Mouse (Mus musculus) neural tube, embryonic 11.5 days (tissue): ENCODE data around the gene Napsa. TPM values are rescaled to one million over a fixed set of nuclear protein-coding genes. Genes with fewer than 3 reads are reported as not detected.

Experiments
- ATAC-seq: fragments of 200-750 bp; cut with Nextera tagmentation; 2 replicates; pipeline ENCODE4 v1.8.0; 2017; ENCODE audit warnings: moderate number of reproducible peaks, mild to moderate bottlenecking, moderate TSS enrichment, moderate library complexity; ENCODE audit not compliant: insufficient read depth, low FRiP score, low TSS enrichment
- DNase-seq: peaks from one replicate; pipeline ENCODE4 v3.0.0-alpha.2; 2015; ENCODE audit warnings: low spot score
- H3K27ac ChIP-seq: fragments of 300-500 bp; sonication (generic); 2 replicates; pipeline ENCODE4 v1.5.1; 2014; ENCODE audit warnings: low read depth, mild to moderate bottlenecking, low read length
- H3K27me3 ChIP-seq: fragments of 300-500 bp; sonication (generic); 2 replicates; pipeline ENCODE4 v1.6.1; 2014; ENCODE audit warnings: mild to moderate bottlenecking, low read length, mixed read lengths; ENCODE audit not compliant: control insufficient read depth, insufficient read depth
- H3K36me3 ChIP-seq: fragments of 300-500 bp; sonication (generic); 2 replicates; pipeline ENCODE4 v1.6.1; 2014; ENCODE audit warnings: mild to moderate bottlenecking, low read length, moderate library complexity, mixed read lengths; ENCODE audit not compliant: control insufficient read depth, insufficient read depth
- H3K4me1 ChIP-seq: fragments of 300-500 bp; sonication (generic); 2 replicates; pipeline ENCODE4 v1.6.1; 2014; ENCODE audit warnings: low read length, mixed read lengths; ENCODE audit not compliant: control insufficient read depth, insufficient read depth
- H3K4me2 ChIP-seq: fragments of 300-500 bp; sonication (generic); 2 replicates; pipeline ENCODE4 v1.6.1; 2014; ENCODE audit warnings: low read depth, mild to moderate bottlenecking, moderate library complexity
- H3K4me3 ChIP-seq: fragments of 300-500 bp; sonication (generic); 2 replicates; pipeline ENCODE4 v1.5.1; 2014; ENCODE audit warnings: low read depth, low read length
- H3K9ac ChIP-seq: fragments of 300-500 bp; sonication (generic); 2 replicates; pipeline ENCODE4 v1.6.1; 2014; ENCODE audit warnings: mild to moderate bottlenecking, low read length
- H3K9me3 ChIP-seq: fragments of 300-500 bp; sonication (generic); 2 replicates; pipeline ENCODE4 v1.6.1; 2016; ENCODE audit warnings: low read length; ENCODE audit not compliant: control insufficient read depth
- WGBS: fragments of 180-500 bp; shearing (Covaris S2); extraction: QIAGEN DNeasy Blood & Tissue Kit; methylation state at CpG from one replicate; pipeline ENCODE4 v1.1.7; 2014; 5-methylcytosine and 5-hydroxymethylcytosine counted together
- polyA plus RNA-seq: library from polyadenylated mRNA; unstranded; fragments of >200 nt; fragmentation: Nextera tagmentation; extraction: Ambion mirVana; gene quantifications from 2 replicates; pipeline ENCODE4 v1.2.1, GENCODE M21; 2014

Gene Napsa
- polyA plus RNA-seq, result 0.42 and 0.49 TPM in 2 replicates

GRCm38 (mm10) chr7:44572213-44572701 lies at the start of gene Napsa:
Napsa (plus strand) TSS chr7:44572380.
- no peak within 1 kb of the TSS for H3K9ac ChIP-seq
- H3K4me1 ChIP-seq, result no peaks in the 10 kb centered on the region
- WGBS, result 49% methylated on average over 7 of the region's 7 CpGs
- no peak within 1 kb of the TSS for H3K27ac ChIP-seq
- no peak within 1 kb of the TSS for H3K4me2 ChIP-seq
- DNase-seq, result no peak
- no peaks in the 10 kb centered on the region for H3K9me3 ChIP-seq
- ATAC-seq, result no peak
- no peaks in the 10 kb centered on the region for H3K36me3 ChIP-seq
- H3K4me3 ChIP-seq, result no peak within 1 kb of the TSS
- no peaks in the 10 kb centered on the region for H3K27me3 ChIP-seq

DNA sequence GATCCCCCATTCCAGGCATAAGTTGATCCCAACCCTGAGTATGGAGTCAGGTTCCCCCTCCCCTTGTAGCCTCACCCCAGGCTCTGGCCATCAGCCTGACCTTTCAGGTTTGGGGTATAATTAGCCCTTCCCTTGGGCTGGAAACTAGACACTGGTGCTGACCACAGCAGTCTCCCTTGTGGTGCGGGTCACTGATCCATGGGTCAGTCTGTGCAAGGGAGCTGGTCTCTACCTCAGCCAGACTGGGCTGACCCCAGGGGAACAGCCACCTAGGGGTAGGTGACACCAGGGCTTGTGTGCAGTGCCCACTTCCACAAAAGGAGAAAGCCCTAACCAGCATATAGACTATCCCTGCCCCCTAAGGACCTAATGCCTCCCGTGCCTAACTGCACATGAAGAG lies 49.1 kb upstream of the Napsa start:
- Histone ChIP-seq H3K9ac (no peak overlapping the region), H3K4me3 (no peak overlapping the region), H3K36me3 (no peaks in the 10 kb centered on the region), H3K27me3 (peaks cover 37% of the 10 kb centered on the region), H3K4me2 (no peak overlapping the region), H3K4me1 (no peaks in the 10 kb centered on the region; the same call in 1 of the 2 replicates), H3K9me3 (no peaks in the 10 kb centered on the region), H3K27ac (no peak overlapping the region)
- ATAC-seq (no peak), DNase-seq (no peak)
- WGBS, result 76% methylated on average over 2 of the region's 2 CpGs

DNA sequence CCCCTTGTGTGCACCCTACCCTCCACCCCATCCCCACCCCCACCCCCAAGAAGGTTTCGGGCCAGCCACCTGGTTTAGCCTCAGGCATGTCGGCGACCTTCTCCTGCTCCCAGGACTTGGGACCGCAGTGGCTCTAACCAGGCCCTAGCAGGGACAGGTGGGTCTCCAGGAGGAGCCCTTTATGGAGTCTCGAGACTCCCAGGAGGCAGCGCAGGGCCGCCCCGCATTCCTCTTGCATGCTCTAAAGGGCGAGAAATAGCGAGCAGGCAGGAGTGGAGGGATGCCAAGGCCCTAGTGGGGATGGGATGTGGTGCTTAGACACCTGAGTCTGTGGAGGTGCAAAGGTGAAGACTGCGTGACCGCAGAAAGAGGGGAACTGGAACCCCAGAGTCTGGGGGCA lies 47.7 kb upstream of the Napsa start, which contains the start of gene Mybpc2:
Gene Mybpc2, minus strand, starts transcription at position 155 of the 400 bp plus-strand sequence.
- no peaks in the 10 kb centered on the region; the same call in 1 of the 2 replicates for H3K4me1 ChIP-seq
- H3K36me3 ChIP-seq, result no peaks in the 10 kb centered on the region
- no peaks in the 10 kb centered on the region for H3K9me3 ChIP-seq
- DNase-seq, result no peak
- H3K4me2 ChIP-seq, result no peak within 1 kb of the TSS
- H3K27ac ChIP-seq, result no peak within 1 kb of the TSS
- H3K4me3 ChIP-seq, result no peak within 1 kb of the TSS
- H3K9ac ChIP-seq, result no peak within 1 kb of the TSS
- WGBS, result 42% methylated on average over 12 of the region's 12 CpGs
- H3K27me3 ChIP-seq, result peaks cover 37% of the 10 kb centered on the region
- ATAC-seq, result no peak

DNA sequence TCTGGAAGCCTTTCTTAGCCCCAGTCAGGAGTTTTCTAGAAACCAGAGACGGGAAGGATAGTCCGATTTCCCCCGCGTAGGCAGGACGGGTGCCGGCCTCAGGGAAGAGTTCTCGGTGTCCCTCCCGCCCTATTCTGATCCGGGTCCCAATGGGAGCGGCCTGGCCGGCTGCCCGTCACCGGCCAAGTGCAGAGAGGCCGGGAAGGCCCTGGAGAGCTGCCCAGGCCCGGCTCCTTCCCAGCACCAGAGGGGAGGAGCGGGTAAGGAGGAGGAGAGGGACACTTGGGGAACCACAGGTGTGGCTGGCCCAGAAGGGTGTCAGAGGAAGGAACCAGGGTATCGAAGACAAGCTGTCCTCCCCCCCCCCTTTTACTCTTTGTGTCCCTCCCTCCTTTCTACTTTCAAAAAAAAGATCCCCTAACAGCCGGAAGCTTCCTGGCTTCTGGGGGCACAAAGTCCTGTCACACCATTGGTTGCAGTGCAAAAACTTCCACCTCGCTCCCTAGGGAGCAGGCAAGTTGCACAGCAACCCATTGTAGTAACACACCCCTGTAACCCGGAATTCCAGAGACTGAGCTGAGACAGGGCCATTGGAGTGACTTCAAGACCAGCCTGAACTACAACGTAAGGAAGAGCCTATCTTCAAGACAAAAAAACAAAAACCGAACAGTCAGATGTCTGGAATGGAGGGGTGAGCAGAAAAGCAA lies 46.9 kb upstream of the Napsa start:
- no peaks in the 10 kb centered on the region; the same call in 1 of the 2 replicates for H3K4me1 ChIP-seq
- H3K4me2 ChIP-seq, result no peak overlapping the region
- H3K27ac ChIP-seq, result no peak overlapping the region
- no peak overlapping the region for H3K9ac ChIP-seq
- WGBS, result 19% methylated on average over 22 of the region's 22 CpGs
- H3K4me3 ChIP-seq, result no peak overlapping the region
- DNase-seq, result no peak
- H3K36me3 ChIP-seq, result no peaks in the 10 kb centered on the region
- no peak for ATAC-seq
- H3K9me3 ChIP-seq, result no peaks in the 10 kb centered on the region
- peaks cover 37% of the 10 kb centered on the region for H3K27me3 ChIP-seq

DNA sequence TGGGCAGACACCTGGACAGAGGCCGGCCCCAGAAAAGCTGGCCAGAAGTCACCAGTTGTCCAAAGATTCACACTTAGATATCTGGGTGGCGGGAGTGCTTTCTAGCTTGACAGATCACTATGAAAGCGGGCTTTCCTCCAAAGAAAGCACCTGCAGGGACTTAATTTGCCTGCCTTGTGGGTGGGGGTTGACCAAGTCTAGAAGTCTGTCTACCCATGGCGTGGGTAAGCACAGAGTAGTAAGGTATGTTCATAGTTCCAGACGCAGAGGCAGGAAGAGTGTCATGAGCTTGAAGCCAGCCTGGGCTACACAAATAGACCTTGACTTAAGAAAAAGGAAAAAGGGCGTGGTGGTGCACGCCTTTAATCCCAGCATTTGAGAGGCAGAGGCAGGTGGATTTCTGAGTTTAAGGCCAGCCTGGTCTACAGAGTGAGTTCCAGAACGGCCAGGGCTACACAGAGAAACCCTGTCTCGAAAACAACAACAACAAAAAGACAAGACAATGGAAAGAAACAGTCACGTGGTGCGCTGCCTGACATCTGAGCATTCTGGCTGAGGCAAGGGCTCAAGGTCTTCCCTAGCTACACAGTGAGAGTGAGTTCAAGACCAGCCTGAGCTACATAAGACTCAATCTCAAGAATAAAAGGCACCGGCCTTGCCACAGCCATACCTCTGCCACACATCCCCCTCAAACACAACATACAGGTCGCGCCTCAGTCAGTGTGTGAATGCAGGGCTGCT lies 45.6 kb upstream of the Napsa start:
- no peaks in the 10 kb centered on the region; the same call in 1 of the 2 replicates for H3K4me1 ChIP-seq
- peaks cover 36% of the 10 kb centered on the region for H3K27me3 ChIP-seq
- no peak overlapping the region for H3K4me2 ChIP-seq
- WGBS, result 89% methylated on average over 14 of the region's 14 CpGs
- H3K27ac ChIP-seq, result no peak overlapping the region
- H3K9ac ChIP-seq, result no peak overlapping the region
- H3K4me3 ChIP-seq, result no peak overlapping the region
- H3K36me3 ChIP-seq, result no peaks in the 10 kb centered on the region
- ATAC-seq (no peak), DNase-seq (no peak)
- no peaks in the 10 kb centered on the region for H3K9me3 ChIP-seq

DNA sequence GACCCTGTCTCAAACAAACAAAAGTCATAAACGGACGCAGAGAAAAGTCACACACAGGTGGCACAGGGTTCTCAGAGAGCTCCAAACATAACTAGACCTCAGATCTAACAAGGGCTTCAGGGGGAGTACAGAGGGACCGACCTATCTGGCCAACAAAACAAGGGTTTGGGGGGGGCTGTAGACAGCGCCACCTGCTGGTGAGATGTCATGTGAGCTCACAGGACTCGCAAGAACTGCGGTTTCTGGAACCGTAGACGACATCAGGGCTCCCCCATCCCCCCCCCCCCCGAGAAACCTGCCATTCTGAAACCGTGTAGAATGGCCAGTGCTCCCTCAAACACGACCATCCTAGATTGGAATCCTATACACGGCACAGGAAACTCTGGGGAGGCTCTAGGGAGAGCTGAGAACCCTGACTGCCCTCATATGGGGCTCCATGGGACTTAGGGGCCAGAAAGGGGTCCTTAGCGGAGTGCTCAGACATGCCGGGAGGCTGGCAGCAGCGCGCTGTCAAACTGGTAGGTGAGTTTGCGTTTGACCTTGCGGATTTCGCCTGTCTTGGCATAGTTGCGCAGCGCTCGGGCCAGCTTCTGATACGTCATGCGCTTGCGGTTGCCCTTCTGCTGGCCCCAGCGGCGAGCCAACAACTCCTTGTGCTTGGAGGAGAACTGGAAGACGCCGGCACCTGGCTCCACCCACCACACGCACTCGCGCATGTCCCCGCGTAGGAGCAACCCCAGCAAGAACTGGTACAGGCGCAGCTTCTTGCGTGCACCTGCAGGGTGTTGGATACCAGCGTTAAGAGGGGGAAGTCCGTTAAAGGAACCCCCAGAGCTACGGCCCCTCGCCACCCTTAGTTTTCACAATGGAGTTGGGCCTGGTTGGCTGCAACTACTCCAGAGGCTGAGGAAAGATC lies 44.4 kb upstream of the Napsa start:
- H3K4me2 ChIP-seq, result peak overlapping the region; percentile 52
- no peaks in the 10 kb centered on the region for H3K9me3 ChIP-seq
- 7% methylated on average over 40 of the region's 40 CpGs for WGBS
- ATAC-seq (peak; percentile 39; the same call in 1 of the 2 replicates), DNase-seq (peak; percentile 73)
- H3K27me3 ChIP-seq, result peaks cover 29% of the 10 kb centered on the region
- no peak overlapping the region for H3K27ac ChIP-seq
- H3K36me3 ChIP-seq, result no peaks in the 10 kb centered on the region
- peak overlapping the region; percentile 44; the same call in 1 of the 2 replicates for H3K9ac ChIP-seq
- no peaks in the 10 kb centered on the region; the same call in 1 of the 2 replicates for H3K4me1 ChIP-seq
- peak overlapping the region; percentile 22 for H3K4me3 ChIP-seq

DNA sequence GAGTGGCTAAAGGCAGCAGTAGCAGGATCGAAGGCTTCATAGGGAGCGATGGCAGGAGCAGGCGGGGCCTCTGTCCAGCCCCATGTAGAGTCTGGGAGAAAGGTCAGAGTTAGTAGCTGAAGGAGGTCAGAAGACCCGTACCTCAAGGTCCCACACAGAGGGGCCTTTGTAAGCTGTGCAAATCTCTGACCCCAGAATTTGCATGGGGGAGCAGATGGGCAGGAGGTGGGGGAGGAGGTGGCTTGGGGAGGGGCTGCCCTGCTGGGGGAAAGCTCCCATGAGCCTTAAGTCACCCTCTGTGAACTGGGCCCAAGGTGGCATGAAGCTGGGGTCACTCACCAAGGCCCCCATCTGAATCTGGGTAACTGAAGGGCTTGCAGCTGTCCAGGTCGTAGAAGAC lies 42.7 kb upstream of the Napsa start:
- H3K9me3 ChIP-seq, result no peaks in the 10 kb centered on the region
- no peak overlapping the region for H3K4me3 ChIP-seq
- H3K27ac ChIP-seq, result no peak overlapping the region
- H3K4me2 ChIP-seq, result no peak overlapping the region
- H3K27me3 ChIP-seq, result peaks cover 15% of the 10 kb centered on the region
- 0 out of 2 replicates have a peak, but pooled peaks cover 3% of the 10 kb centered on the region for H3K36me3 ChIP-seq
- no peak overlapping the region for H3K9ac ChIP-seq
- DNase-seq, result no peak
- ATAC-seq, result no peak
- 59% methylated on average over 5 of the region's 5 CpGs for WGBS
- no peaks in the 10 kb centered on the region; the same call in 1 of the 2 replicates for H3K4me1 ChIP-seq

- 70% methylated on average over 3 of the region's 3 CpGs for whole genome bisulfite sequencing
- no peaks in the 10 kb centered on the region; the same call in 1 of the 2 replicates for H3K4me1 ChIP-seq
- H3K27ac ChIP-seq, result no peak overlapping the region
- DNase-seq (no peak), ATAC-seq (no peak)
- no peak overlapping the region for H3K9ac ChIP-seq
- no peaks in the 10 kb centered on the region for H3K9me3 ChIP-seq
- H3K36me3 ChIP-seq, result 0 out of 2 replicates have a peak, but pooled peaks cover 3% of the 10 kb centered on the region
- H3K4me3 ChIP-seq, result no peak overlapping the region
- peaks cover 5% of the 10 kb centered on the region; the same call in 1 of the 2 replicates for H3K27me3 ChIP-seq
- H3K4me2 ChIP-seq, result no peak overlapping the region
These were observed 41.7 kb upstream of the Napsa start for GRCm38 (mm10) chr7:44530507-44530906.
